Mouse (Mus musculus) kidney, adult 9 months (tissue): ENCODE data around the gene Fbxw9.

Experiments used
- DNase-seq: peaks from one replicate; pipeline ENCODE4 v3.0.0; 2022

Fbxw9 gene

GRCm38 (mm10) chr8:85059879-85060616, at the start of gene Fbxw9:
TSS of gene Fbxw9 (plus strand) at chr8:85060055.
- DNase-seq = peak; percentile 96

GRCm38 (mm10) chr8:85011242-85011641, 48.6 kb upstream of the Fbxw9 start:
- no peak for DNase-seq

GRCm38 (mm10) chr8:85013230-85013840, 46.5 kb upstream of the Fbxw9 start:
- peak; percentile 85 for DNase-seq

GRCm38 (mm10) chr8:85014431-85014830, 45.4 kb upstream of the Fbxw9 start, which contains the start of gene Best2:
TSS of gene Best2 (minus strand) at chr8:85014531.
- no peak for DNase-seq

GRCm38 (mm10) chr8:85016724-85017123, 43.1 kb upstream of the Fbxw9 start:
- no peak for DNase-seq

GRCm38 (mm10) chr8:85017209-85017608, 42.6 kb upstream of the Fbxw9 start:
- no peak for DNase-seq

GRCm38 (mm10) chr8:85021514-85022055, 38.3 kb upstream of the Fbxw9 start:
- DNase-seq = no peak

- DNase-seq = no peak
Observed at GRCm38 (mm10) chr8:85023846-85024245, 36.0 kb upstream of the Fbxw9 start.

- DNase-seq = peak; percentile 94
Observed at GRCm38 (mm10) chr8:85025098-85025932, 34.5 kb upstream of the Fbxw9 start, which contains the start of gene Asna1. TSS of gene Asna1 (minus strand) at chr8:85025281.

- DNase-seq = peak; percentile 98
Observed at GRCm38 (mm10) chr8:85026670-85027515, 33.0 kb upstream of the Fbxw9 start, which contains the start of gene Trir. TSS of gene Trir (plus strand) at chr8:85026823.

GRCm38 (mm10) chr8:85027516-85027855, 32.4 kb upstream of the Fbxw9 start:
- DNase-seq = peak; percentile 24

GRCm38 (mm10) chr8:85027922-85028321, 31.9 kb upstream of the Fbxw9 start:
- no peak for DNase-seq

- DNase-seq = no peak
Observed at GRCm38 (mm10) chr8:85029271-85029670, 30.6 kb upstream of the Fbxw9 start.

- peak; percentile 73 for DNase-seq
Observed at GRCm38 (mm10) chr8:85032622-85033311, 27.1 kb upstream of the Fbxw9 start.

- DNase-seq = peak; percentile 46
Observed at GRCm38 (mm10) chr8:85033867-85034266, 26.0 kb upstream of the Fbxw9 start.

- DNase-seq = peak; percentile 83
Observed at GRCm38 (mm10) chr8:85034764-85035163, 25.1 kb upstream of the Fbxw9 start.

GRCm38 (mm10) chr8:85035165-85035727, 24.6 kb upstream of the Fbxw9 start:
- no peak for DNase-seq

- DNase-seq = peak; percentile 54
Observed at GRCm38 (mm10) chr8:85035728-85036310, 24.0 kb upstream of the Fbxw9 start.

GRCm38 (mm10) chr8:85036381-85036717, 23.5 kb upstream of the Fbxw9 start:
- DNase-seq = no peak

- DNase-seq = peak; percentile 96
Observed at GRCm38 (mm10) chr8:85036718-85037365, 23.0 kb upstream of the Fbxw9 start, which contains the start of gene Tnpo2. TSS of gene Tnpo2 (plus strand) at chr8:85036915.
